16 mouse cellular contexts compared by ENCODE assay signal in the genomic region with DNA sequence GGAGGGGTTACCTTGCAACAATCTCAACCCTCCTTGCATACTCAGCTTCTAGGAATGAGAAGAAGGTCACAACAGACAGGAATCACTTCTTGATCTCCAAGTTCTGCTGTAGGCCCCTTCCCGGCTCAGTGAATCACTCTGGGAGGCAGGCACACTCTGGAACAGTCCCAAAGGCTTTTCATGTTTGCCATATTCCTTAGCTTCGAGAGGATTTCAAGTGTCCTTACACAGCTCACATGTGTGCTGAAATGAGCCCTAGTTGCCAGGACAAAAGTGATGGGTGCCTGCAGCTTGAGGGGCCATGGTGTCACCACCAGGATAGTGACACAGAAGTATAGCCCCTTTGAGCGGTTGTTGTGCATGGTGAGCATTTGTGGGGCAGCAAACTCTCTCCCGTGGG. TPM values are rescaled to one million over a fixed set of nuclear protein-coding genes. Genes with fewer than 3 reads are reported as not detected.
"Had no signal": no experiment of that assay in that cellular context is flagged by ENCODE, and none has a peak within 500 bp of the region (broad histone marks: within the 10 kb centered on the region; RNA-seq: fewer than 3 reads in every experiment).

No protein-coding gene starts in this region.

- DNase-seq: kidney, adult 2 months; kidney, postnatal 25 days; layer of hippocampus, postnatal 36 days; liver, postnatal 0 days; midbrain, embryonic 14.5 days; right cerebral cortex, adult 18-20 months; right cerebral cortex, postnatal 14 days; right cerebral cortex, postnatal 4 days; thymus, adult 2 months; thymus, postnatal 14 days; thymus, postnatal 4 days had no signal

RNA-seq across cellular contexts. Expression of gene Acod1, which starts 26.0 kb away (rescaled TPM):
- total RNA-seq: layer of hippocampus, adult 8-10 months; layer of hippocampus, postnatal 10 days; layer of hippocampus, postnatal 36 days; left cerebral cortex, adult 2 months; left cerebral cortex, postnatal 10 days; left cerebral cortex, postnatal 36 days had no signal
